Mouse (Mus musculus): Measurements from ENCODE around the gene Ntng1.

DNA sequence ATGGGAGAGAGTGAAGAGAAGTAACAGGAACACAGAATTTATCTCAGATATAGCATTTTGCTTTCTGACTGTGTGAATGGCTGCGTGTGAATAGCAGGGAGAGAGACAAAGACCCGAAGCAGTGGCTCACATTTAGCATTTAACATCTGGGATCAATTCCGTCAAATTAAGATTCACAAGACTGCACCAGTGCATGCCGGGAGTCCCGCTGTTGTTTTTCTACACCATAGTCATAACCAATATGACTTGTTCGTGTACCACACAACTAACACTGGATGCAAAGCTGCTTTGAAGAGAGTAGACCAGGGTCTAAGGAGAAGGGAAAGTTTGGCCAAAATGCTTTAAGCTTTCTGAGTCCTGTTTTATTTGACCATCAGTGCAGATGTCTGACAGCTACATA is 95.7 kb downstream of the Ntng1 start:
- no peak for TF ChIP-seq CTCF (IDR thresholded peaks at IDR 0.05; ENCODE audit: extremely low read depth, insufficient read length, insufficient replicate concordance, low read depth, low read length)
- TF ChIP-seq POLR2A (IDR thresholded peaks at IDR 0.05; ENCODE audit: low read depth, low read length), result no peak

Data from small intestine, adult 2 months (tissue).